Mouse (Mus musculus) myocyte (in vitro differentiated cells): ENCODE measurements around the gene Nupl1. TPM values are rescaled to one million over a fixed set of nuclear protein-coding genes. Genes with fewer than 3 reads are reported as not detected.

ENCODE experiments used
- H3K27me3 ChIP-seq: one replicate; pipeline ENCODE4 v1.6.1; 2011; ENCODE audit not compliant: control insufficient read depth, insufficient read depth, insufficient read length
- H3K36me3 ChIP-seq: one replicate; pipeline ENCODE4 v1.6.1; 2011; ENCODE audit not compliant: control insufficient read depth, insufficient read depth
- H3K4me2 ChIP-seq: one replicate; pipeline ENCODE4 v1.6.1; 2011; ENCODE audit warnings: low read depth, control low read depth
- H3K4me3 ChIP-seq: one replicate; pipeline ENCODE4 v1.5.1; 2011; ENCODE audit warnings: mild to moderate bottlenecking, control low read depth, moderate library complexity
- H3K79me2 ChIP-seq: one replicate; pipeline ENCODE4 v1.6.1; 2011; ENCODE audit not compliant: control insufficient read depth, insufficient read depth
- H3ac ChIP-seq: one replicate; pipeline ENCODE4 v1.6.1; 2011; ENCODE audit not compliant: control insufficient read depth, insufficient read length
- CEBPB ChIP-seq: IDR thresholded peaks from 2 replicates; pipeline ENCODE4 v1.6.1; 2011; ENCODE audit warnings: mild to moderate bottlenecking, moderate library complexity; ENCODE audit not compliant: poor library complexity, insufficient read depth, severe bottlenecking
- E2F4 ChIP-seq: IDR thresholded peaks from one replicate; pipeline ENCODE4 v1.6.1; 2011; ENCODE audit warnings: mild to moderate bottlenecking, control low read depth, moderate library complexity; ENCODE audit not compliant: insufficient read depth
- MAX ChIP-seq: IDR thresholded peaks from one replicate; pipeline ENCODE4 v1.6.1; 2011; ENCODE audit warnings: low read depth, mild to moderate bottlenecking, control low read depth
- MYOD1 ChIP-seq, 3 experiments: IDR thresholded peaks; one replicate each; pipeline ENCODE4 v1.6.1; 2011; ENCODE audit warnings: control low read depth in 2 of 3, low read depth in 2 of 3, mild to moderate bottlenecking in 2 of 3, moderate library complexity in 1 of 3; ENCODE audit not compliant: insufficient read length in 2 of 3, control insufficient read depth in 1 of 3
- MYOG ChIP-seq, 3 experiments: IDR thresholded peaks; one replicate each; pipeline ENCODE4 v1.6.1; 2011; ENCODE audit warnings: control low read depth in 2 of 3, low read depth in 2 of 3, mild to moderate bottlenecking in 2 of 3; ENCODE audit not compliant: insufficient read length in 2 of 3, control insufficient read depth in 1 of 3, insufficient read depth in 1 of 3
- POLR2A ChIP-seq: IDR thresholded peaks from one replicate; pipeline ENCODE4 v1.6.1; 2011; ENCODE audit warnings: low read depth, mild to moderate bottlenecking, control low read depth, moderate library complexity; ENCODE audit not compliant: insufficient read length
- POLR2AphosphoS2 ChIP-seq: IDR thresholded peaks from one replicate; pipeline ENCODE4 v1.6.1; 2011; ENCODE audit warnings: low read depth, control low read depth; ENCODE audit not compliant: insufficient read length
- REST ChIP-seq: IDR thresholded peaks from one replicate; pipeline ENCODE4 v1.6.1; 2011; ENCODE audit warnings: mild to moderate bottlenecking, control low read depth, moderate library complexity; ENCODE audit not compliant: insufficient read depth, insufficient read length
- SRF ChIP-seq: IDR thresholded peaks from one replicate; pipeline ENCODE4 v1.6.1; 2011; ENCODE audit warnings: low read depth; ENCODE audit not compliant: control insufficient read depth, insufficient read length
- TCF12 ChIP-seq: IDR thresholded peaks from one replicate; pipeline ENCODE4 v1.6.1; 2011; ENCODE audit warnings: mild to moderate bottlenecking, control low read depth; ENCODE audit not compliant: poor library complexity, insufficient read depth, severe bottlenecking
- TCF3 ChIP-seq: IDR thresholded peaks from one replicate; pipeline ENCODE4 v1.6.1; 2011; ENCODE audit warnings: low read depth, control low read depth; ENCODE audit not compliant: insufficient read length
- USF1 ChIP-seq: IDR thresholded peaks from one replicate; pipeline ENCODE4 v1.6.1; 2011; ENCODE audit warnings: low read depth, mild to moderate bottlenecking, control low read depth, moderate library complexity
- polyA plus RNA-seq: library from polyadenylated mRNA; unstranded; fragments of >200 nt; fragmentation: generic; extraction: Trizol; gene quantifications from one replicate; pipeline ENCODE4 v1.2.1, GENCODE M21; 2012; ENCODE audit warnings: missing spikeins

Nupl1 gene
- polyA plus RNA-seq, 1 experiment: not detected

- TF ChIP-seq POLR2AphosphoS2: no peak
- no peak for TF ChIP-seq MYOG (IDR thresholded peaks at IDR 0.05; ENCODE audit: control insufficient read depth in 1 of 3, insufficient read depth in 1 of 3, insufficient read length in 2 of 3, low read depth in 2 of 3)
- no peak for TF ChIP-seq MAX
- no peak for TF ChIP-seq POLR2A
- TF ChIP-seq E2F4: no peak
- no peak for TF ChIP-seq SRF
- TF ChIP-seq TCF12: no peak
- no peak for TF ChIP-seq CEBPB
- TF ChIP-seq REST: no peak
- no peak for TF ChIP-seq USF1
- TF ChIP-seq MYOD1 (IDR thresholded peaks at IDR 0.05; ENCODE audit: control insufficient read depth in 1 of 3, insufficient read length in 2 of 3, low read depth in 2 of 3): no peak
- TF ChIP-seq TCF3: no peak
- Histone ChIP-seq H3K4me2 (no peak overlapping the region), H3K4me3 (no peak overlapping the region), H3K36me3 (no peaks in the 10 kb centered on the region), H3K27me3 (peaks cover 9% of the 10 kb centered on the region), H3K79me2 (no peaks in the 10 kb centered on the region), H3ac (no peak overlapping the region)
Observed at GRCm38 (mm10) chr14:60195999-60196398, 55.2 kb downstream of the Nupl1 start.

GRCm38 (mm10) chr14:60194606-60195005 is 56.6 kb downstream of the Nupl1 start:
- H3K27me3 ChIP-seq: peaks cover 9% of the 10 kb centered on the region
- TF ChIP-seq USF1: no peak
- no peak for TF ChIP-seq TCF3
- no peak for TF ChIP-seq REST
- no peak for TF ChIP-seq SRF
- TF ChIP-seq MYOD1 (IDR thresholded peaks at IDR 0.05; ENCODE audit: control insufficient read depth in 1 of 3, insufficient read length in 2 of 3, low read depth in 2 of 3): no peak
- no peak for TF ChIP-seq MAX
- no peak for TF ChIP-seq POLR2AphosphoS2
- no peak for TF ChIP-seq E2F4
- TF ChIP-seq MYOG (IDR thresholded peaks at IDR 0.05; ENCODE audit: control insufficient read depth in 1 of 3, insufficient read depth in 1 of 3, insufficient read length in 2 of 3, low read depth in 2 of 3): no peak
- TF ChIP-seq CEBPB: no peak
- no peak for TF ChIP-seq TCF12
- no peak for TF ChIP-seq POLR2A
- H3K36me3 ChIP-seq: no peaks in the 10 kb centered on the region
- H3K79me2 ChIP-seq: no peaks in the 10 kb centered on the region
- H3K4me3 ChIP-seq: no peak overlapping the region
- H3K4me2 ChIP-seq: no peak overlapping the region
- H3ac ChIP-seq: no peak overlapping the region

GRCm38 (mm10) chr14:60189771-60190170 is 61.5 kb downstream of the Nupl1 start:
- Histone ChIP-seq H3K79me2 (no peaks in the 10 kb centered on the region), H3K27me3 (no peaks in the 10 kb centered on the region), H3K4me2 (no peak overlapping the region), H3K36me3 (no peaks in the 10 kb centered on the region), H3K4me3 (no peak overlapping the region), H3ac (no peak overlapping the region)
- TF ChIP-seq REST: no peak
- TF ChIP-seq POLR2AphosphoS2: no peak
- TF ChIP-seq MYOG (IDR thresholded peaks at IDR 0.05; ENCODE audit: control insufficient read depth in 1 of 3, insufficient read depth in 1 of 3, insufficient read length in 2 of 3, low read depth in 2 of 3): no peak
- TF ChIP-seq MAX: no peak
- no peak for TF ChIP-seq CEBPB
- no peak for TF ChIP-seq USF1
- TF ChIP-seq MYOD1 (IDR thresholded peaks at IDR 0.05; ENCODE audit: control insufficient read depth in 1 of 3, insufficient read length in 2 of 3, low read depth in 2 of 3): no peak
- no peak for TF ChIP-seq SRF
- TF ChIP-seq TCF3: no peak
- no peak for TF ChIP-seq POLR2A
- TF ChIP-seq TCF12: no peak
- no peak for TF ChIP-seq E2F4

GRCm38 (mm10) chr14:60188201-60188825 is 62.9 kb downstream of the Nupl1 start:
- no peak overlapping the region for H3K4me2 ChIP-seq
- no peaks in the 10 kb centered on the region for H3K27me3 ChIP-seq
- H3K4me3 ChIP-seq: no peak overlapping the region
- TF ChIP-seq POLR2AphosphoS2 (no peak), E2F4 (no peak), USF1 (no peak), CEBPB (no peak), REST (no peak), MYOD1 (IDR thresholded peaks at IDR 0.05; ENCODE audit: control insufficient read depth in 1 of 3, insufficient read length in 2 of 3, low read depth in 2 of 3) (no peak), MYOG (IDR thresholded peaks at IDR 0.05; ENCODE audit: control insufficient read depth in 1 of 3, insufficient read depth in 1 of 3, insufficient read length in 2 of 3, low read depth in 2 of 3) (no peak), POLR2A (no peak), TCF3 (no peak)
- H3K36me3 ChIP-seq: no peaks in the 10 kb centered on the region
- no peak overlapping the region for H3ac ChIP-seq
- no peaks in the 10 kb centered on the region for H3K79me2 ChIP-seq
